Mouse (Mus musculus): Measurements from ENCODE around the gene Lgi1.
A peak's percentile ranks its signal among the peaks of the same experiment; 100 is the strongest.

- TF ChIP-seq CTCF (IDR thresholded peaks at IDR 0.05; ENCODE audit: low read depth) (peak; percentile 54), EP300 (IDR thresholded peaks at IDR 0.05; ENCODE audit: low read depth) (no peak)
Observed at GRCm38 (mm10) chr19:38228699-38229098, 35.6 kb upstream of the Lgi1 start.

Measured in liver, embryonic 14.5 days (tissue).